Mouse (Mus musculus) E14TG2a.4 (cell line): Measurements from ENCODE around the gene Paics.
A peak's percentile ranks its signal among the peaks of the same experiment; 100 is the strongest.
"Not testable (repeated sequence)": the region's sequence is repeated elsewhere in the genome, so short reads cannot be mapped to it uniquely, and the experiment has no call there.

Source experiments
- H3K27me3 ChIP-seq: 2 replicates; pipeline ENCODE4 v1.6.1; 2014; ENCODE audit warnings: low read length, control low read depth; ENCODE audit not compliant: insufficient read depth
- H3K36me3 ChIP-seq: 2 replicates; pipeline ENCODE4 v1.6.1; 2014; ENCODE audit warnings: low read length, control low read depth; ENCODE audit not compliant: insufficient read depth
- H3K4me1 ChIP-seq: replicated peaks from 2 replicates; pipeline ENCODE4 v1.6.1; 2014; ENCODE audit warnings: low read depth, low read length, control low read depth
- H3K4me3 ChIP-seq: replicated peaks from 2 replicates; pipeline ENCODE4 v1.5.1; 2014; ENCODE audit warnings: mild to moderate bottlenecking, low read length
- H3K9me3 ChIP-seq: 2 replicates; pipeline ENCODE4 v1.6.1; 2014; ENCODE audit warnings: low read length, control low read depth
- CTCF ChIP-seq: conservative IDR thresholded peaks from 2 replicates; pipeline ENCODE4 v1.5.1; 2014; ENCODE audit warnings: low read length
- NANOG ChIP-seq: IDR thresholded peaks from 2 replicates; pipeline ENCODE4 v1.6.1; 2014; ENCODE audit warnings: borderline replicate concordance, low read length, mixed read lengths
- POU5F1 ChIP-seq: IDR thresholded peaks from 2 replicates; pipeline ENCODE4 v1.6.1; 2014; ENCODE audit warnings: low read length, borderline replicate concordance

The Paics gene

DNA sequence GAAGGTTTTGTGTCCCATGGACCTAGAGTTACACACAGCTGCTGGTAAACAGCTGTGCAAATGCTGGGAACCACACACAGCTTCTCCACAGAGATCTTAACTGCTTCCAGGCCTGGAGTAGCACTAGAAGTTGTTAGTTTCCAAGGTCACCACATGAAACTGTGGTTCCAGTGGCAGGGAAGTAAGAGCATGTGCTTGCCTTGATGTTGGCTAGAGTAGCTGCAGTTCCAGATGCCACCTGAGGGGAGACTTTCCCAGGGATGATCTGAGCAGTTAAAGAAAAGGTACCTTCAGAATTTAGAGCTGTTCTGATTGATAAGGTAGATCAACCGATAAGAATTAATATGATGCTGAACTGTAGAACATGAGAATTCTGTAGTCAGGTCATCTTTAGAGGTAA, 6.8 kb downstream of the Paics start:
- Histone ChIP-seq H3K4me1 (peaks cover 68% of the 10 kb centered on the region), H3K4me3 (no peak overlapping the region), H3K36me3 (peaks cover 99% of the 10 kb centered on the region), H3K27me3 (no peaks in the 10 kb centered on the region), H3K9me3 (no peaks in the 10 kb centered on the region)
- no peak for TF ChIP-seq NANOG
- TF ChIP-seq CTCF = peak; percentile 45
- TF ChIP-seq POU5F1 = no peak

DNA sequence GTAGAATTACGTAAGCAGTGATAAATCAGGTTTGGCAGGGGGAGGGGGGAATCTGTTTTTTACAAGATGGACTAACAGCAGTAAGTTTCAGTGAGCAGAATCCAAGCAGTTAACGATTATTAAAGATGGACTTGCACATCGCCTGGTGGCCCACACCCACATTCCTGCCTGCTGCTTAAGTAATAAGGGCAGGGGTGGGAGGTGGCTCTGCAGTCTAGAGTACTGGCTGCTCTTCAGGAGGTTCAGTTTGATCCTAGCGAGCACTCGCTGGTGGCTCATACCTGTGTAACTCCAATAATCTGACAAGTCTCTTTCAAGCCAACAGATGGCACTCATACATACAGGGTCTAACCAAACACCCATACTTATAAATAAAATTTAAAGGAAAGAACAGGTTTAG, 8.5 kb downstream of the Paics start:
- no peaks in the 10 kb centered on the region for H3K27me3 ChIP-seq
- peaks cover 52% of the 10 kb centered on the region for H3K4me1 ChIP-seq
- H3K36me3 ChIP-seq = peaks cover 99% of the 10 kb centered on the region
- no peak for TF ChIP-seq NANOG
- no peak for TF ChIP-seq CTCF
- H3K4me3 ChIP-seq = no peak overlapping the region
- H3K9me3 ChIP-seq = no peaks in the 10 kb centered on the region

DNA sequence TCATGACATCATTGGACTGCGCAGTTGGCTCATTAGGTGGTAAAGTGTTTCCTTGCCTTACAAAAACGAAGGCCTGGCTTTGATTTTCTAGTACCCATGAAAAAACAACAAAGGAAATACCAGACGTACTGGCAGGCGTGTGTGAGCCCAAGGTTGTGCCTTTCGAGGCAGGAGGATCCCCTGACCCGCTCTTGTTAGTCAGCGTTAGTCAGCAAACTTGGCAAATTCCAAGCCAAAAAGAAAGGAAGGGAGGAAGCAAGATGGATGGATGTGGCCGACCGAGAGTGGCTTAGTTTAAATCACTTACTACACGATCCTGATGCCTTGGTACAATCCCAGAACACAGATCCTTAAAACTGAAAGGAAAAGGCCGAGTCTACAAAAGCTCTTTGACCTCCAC, 11.4 kb downstream of the Paics start:
- no peak overlapping the region for H3K4me3 ChIP-seq
- no peaks in the 10 kb centered on the region for H3K9me3 ChIP-seq
- H3K36me3 ChIP-seq = peaks cover 99% of the 10 kb centered on the region
- TF ChIP-seq NANOG (no peak), POU5F1 (no peak), CTCF (no peak)
- peaks cover 22% of the 10 kb centered on the region for H3K4me1 ChIP-seq
- no peaks in the 10 kb centered on the region for H3K27me3 ChIP-seq

DNA sequence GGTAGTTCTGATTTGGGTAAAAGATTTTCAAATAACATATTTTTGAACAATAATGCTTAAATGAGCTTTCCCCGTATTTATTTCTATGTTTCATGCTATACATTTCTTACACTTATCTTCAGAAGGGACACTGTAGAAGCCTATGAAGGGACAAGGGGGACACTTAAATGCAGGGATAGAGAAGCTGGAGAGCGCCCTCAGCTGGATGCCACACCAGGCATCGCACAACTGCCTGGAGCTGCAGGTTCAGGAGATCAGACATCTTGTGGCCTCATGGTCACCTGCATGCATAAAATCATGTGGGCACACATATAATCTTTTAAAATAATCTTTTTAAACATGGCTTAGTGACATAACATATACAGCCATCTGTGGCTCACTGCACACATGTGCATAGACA, 13.5 kb downstream of the Paics start:
- TF ChIP-seq CTCF (no peak), NANOG (no peak), POU5F1 (no peak)
- H3K4me3 ChIP-seq = no peak overlapping the region
- peaks cover 10% of the 10 kb centered on the region for H3K4me1 ChIP-seq
- H3K9me3 ChIP-seq = no peaks in the 10 kb centered on the region
- no peaks in the 10 kb centered on the region for H3K27me3 ChIP-seq
- H3K36me3 ChIP-seq = peaks cover 100% of the 10 kb centered on the region

DNA sequence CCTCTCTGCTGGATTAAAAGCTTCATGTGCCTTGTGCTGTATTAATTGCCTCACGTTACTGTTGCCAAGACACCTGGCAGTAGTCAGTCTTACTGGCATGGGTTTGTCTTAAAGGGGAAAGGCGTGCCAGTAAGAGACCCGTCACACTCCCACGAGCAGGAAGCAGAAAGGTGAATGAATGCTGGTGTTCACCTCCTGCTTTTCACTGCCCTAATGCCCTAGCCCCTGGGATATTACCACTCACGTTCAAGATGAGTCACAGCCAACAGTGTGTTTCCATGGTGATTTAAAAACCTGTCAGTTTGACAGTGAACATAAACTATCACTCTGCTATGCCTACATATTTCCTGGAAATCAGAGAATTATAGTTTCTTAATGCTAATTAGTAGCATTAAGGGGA, 18.1 kb downstream of the Paics start:
- no peaks in the 10 kb centered on the region for H3K9me3 ChIP-seq
- peaks cover 15% of the 10 kb centered on the region for H3K4me1 ChIP-seq
- peaks cover 74% of the 10 kb centered on the region for H3K36me3 ChIP-seq
- TF ChIP-seq CTCF = no peak
- TF ChIP-seq NANOG = no peak
- no peak for TF ChIP-seq POU5F1
- H3K4me3 ChIP-seq = no peak overlapping the region
- H3K27me3 ChIP-seq = no peaks in the 10 kb centered on the region

DNA sequence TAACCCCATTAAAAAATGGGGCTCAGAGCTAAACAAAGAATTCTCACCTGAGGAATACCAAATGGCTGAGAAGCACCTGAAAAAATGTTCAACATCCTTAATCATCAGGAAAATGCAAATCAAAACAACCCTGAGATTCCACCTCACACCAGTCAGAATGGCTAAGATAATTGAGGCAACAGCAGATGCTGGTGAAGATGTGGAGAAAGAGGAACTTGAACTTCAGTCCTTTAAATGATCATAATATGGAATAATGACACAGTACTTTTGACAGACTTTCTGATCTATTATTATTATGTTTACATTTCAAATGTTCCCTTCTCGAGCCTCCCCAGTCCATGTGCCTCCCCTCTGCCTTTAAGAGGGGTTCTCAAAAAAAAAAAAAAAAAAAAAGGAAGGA, 20.0 kb downstream of the Paics start:
- H3K4me1 ChIP-seq = peaks cover 25% of the 10 kb centered on the region
- H3K9me3 ChIP-seq, H3K4me3 ChIP-seq, H3K27me3 ChIP-seq: not testable (repeated sequence)
- H3K36me3 ChIP-seq = peaks cover 56% of the 10 kb centered on the region

DNA sequence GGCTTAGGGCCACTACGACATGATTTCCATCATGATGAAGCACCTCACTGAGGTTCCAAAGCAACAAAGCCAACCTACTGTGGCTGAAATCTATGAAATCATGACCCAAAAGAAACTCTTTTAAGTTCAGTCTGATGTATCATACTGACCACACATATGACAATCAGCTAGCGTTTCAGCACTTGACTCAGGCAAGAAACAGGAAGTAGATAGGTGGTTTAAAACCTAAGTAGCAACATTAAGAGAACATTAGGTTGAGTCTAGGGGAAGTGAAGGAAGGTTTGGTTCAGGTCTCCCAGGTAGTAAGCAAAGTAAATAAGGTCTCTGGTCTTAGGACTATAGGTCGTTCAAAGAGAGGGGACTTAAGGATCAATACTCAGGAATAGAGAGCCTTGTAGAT, 22.4 kb downstream of the Paics start:
- Histone ChIP-seq H3K4me1 (peaks cover 37% of the 10 kb centered on the region), H3K9me3 (no peaks in the 10 kb centered on the region)

DNA sequence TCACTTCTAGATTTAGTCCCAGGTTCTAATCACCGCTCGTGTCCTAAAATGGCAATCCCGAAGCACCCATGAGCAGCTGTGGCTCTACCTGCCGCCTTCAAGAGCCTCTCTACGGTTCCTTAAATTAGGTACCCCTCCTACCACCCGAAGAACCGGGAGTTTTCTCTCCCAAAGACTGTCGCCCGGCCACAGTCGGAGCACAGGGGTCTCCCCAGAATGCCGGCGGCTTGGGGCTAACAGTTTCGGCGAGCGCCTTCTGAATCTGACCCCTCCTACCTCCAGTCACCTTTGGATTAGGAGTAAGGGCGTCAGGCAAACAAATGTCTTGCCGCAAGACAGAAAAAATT, 23.1 kb downstream of the Paics start:
- H3K9me3 ChIP-seq = no peaks in the 10 kb centered on the region
- H3K4me1 ChIP-seq = peaks cover 31% of the 10 kb centered on the region
- peak overlapping the region; percentile 98 for H3K4me3 ChIP-seq
- H3K27me3 ChIP-seq = no peaks in the 10 kb centered on the region
- peaks cover 48% of the 10 kb centered on the region for H3K36me3 ChIP-seq
- no peak for TF ChIP-seq NANOG
- no peak for TF ChIP-seq POU5F1
- TF ChIP-seq CTCF = no peak

More for the DNA sequence above, 22.4 kb downstream of the Paics start:
- H3K36me3 ChIP-seq = peaks cover 50% of the 10 kb centered on the region
- TF ChIP-seq NANOG (no peak), POU5F1 (no peak), CTCF (no peak)
- H3K4me3 ChIP-seq = peak overlapping the region; percentile 98
- H3K27me3 ChIP-seq = no peaks in the 10 kb centered on the region

DNA sequence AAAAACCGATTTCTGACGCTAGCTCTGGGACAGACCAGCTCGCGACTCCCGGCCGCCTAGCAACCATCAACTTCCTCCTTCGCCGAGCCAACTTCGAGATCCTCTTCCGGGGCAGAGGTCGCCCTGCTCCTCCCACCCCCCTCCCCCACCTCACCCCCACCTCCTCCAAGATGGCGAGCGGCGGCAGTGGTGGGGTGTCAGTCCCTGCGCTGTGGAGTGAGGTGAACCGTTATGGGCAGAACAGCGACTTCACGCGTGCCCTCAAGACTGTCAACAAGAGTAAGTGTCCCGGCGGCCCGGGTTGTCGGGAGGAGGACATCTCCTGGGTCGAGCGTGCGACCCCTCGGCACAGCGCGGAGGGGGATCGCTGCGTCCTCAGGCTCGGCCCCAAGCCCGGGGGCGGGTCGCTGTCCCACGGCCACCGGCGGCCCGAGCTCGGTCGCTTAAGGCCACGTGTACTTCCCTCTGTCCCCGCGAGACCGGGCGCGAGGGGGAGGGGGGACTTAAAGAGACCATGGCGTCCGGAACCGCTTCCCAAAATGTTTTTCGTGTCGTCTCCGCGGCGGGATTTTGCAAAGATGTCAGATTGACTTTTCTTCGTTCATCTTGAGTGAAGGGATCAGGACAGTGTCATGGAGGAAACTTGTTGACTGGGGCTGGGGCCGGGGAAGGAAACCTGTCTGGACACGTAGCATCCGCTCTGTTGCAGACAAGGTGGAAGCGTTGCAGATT, 23.6 kb downstream of the Paics start, which contains the start of gene Srp72:
Gene Srp72, plus strand, starts transcription at position 130 of the 732 bp plus-strand sequence.
- Histone ChIP-seq H3K9me3 (no peaks in the 10 kb centered on the region), H3K4me3 (peak within 1 kb of the TSS; percentile 98), H3K36me3 (peaks cover 48% of the 10 kb centered on the region), H3K4me1 (peaks cover 35% of the 10 kb centered on the region), H3K27me3 (no peaks in the 10 kb centered on the region)
- TF ChIP-seq NANOG = no peak
- TF ChIP-seq CTCF = no peak
- TF ChIP-seq POU5F1 = no peak
